Mouse (Mus musculus): Measurements from ENCODE around the gene Trim41. TPM values are rescaled to one million over a fixed set of nuclear protein-coding genes. Genes with fewer than 3 reads are reported as not detected.
A peak's percentile ranks its signal among the peaks of the same experiment; 100 is the strongest.

Gene Trim41
- total and polyA plus RNA-seq, 2 experiments from 2014 or later, result 5.5 to 43.3 TPM

DNA sequence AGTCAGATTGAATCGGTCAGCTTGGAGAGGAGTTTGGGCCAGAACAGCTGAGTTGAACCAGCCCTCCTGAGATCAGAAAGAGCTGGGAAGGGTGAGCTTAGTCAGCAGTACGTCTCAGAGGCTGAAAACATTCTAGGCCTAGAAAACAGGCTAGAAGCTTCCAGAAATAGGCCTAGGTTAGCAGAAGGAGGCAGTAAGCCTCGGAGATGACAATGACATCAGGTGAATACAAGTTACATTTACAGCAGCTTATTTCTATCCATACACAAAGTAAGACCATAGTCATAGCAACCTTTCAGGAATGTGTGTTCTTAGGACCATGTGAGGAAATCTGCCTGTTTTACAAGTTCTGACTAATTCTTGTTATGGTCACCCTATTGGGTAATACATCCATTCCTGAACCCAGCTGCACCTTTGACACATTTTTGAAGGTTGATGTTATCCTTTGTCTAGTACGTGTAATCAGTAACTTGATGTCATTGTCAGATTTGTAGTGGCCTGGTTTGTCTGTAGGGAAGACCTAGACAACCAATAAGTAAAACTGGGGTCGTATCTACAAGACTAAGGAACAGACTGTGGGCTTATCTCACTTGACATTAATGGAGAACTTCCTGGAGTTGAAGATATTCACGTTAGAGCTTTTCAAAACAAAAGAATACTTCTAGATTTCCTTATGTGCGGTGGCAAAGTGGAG lies 2.6 kb upstream of the Trim41 start:
- Histone ChIP-seq H3K4me3 (ENCODE audit: low read length) (no peak overlapping the region), H3K27me3 (ENCODE audit: insufficient read depth, low read length) (no peaks in the 10 kb centered on the region), H3K9me3 (ENCODE audit: low read length) (no peaks in the 10 kb centered on the region), H3K27ac (no peak overlapping the region), H3K9ac (replicated peaks; ENCODE audit: low read length) (no peak overlapping the region), H3K4me2 (ENCODE audit: low read depth, low read length) (no peak overlapping the region), H3K36me3 (ENCODE audit: insufficient read depth, low read length) (no peaks in the 10 kb centered on the region), H3K4me1 (ENCODE audit: insufficient read depth, low read length) (peaks cover 19% of the 10 kb centered on the region)
- WGBS, result 77% methylated on average over 7 of the region's 7 CpGs
- no peak for DNase-seq (ENCODE audit: low spot score)
- TF ChIP-seq CTCF (IDR thresholded peaks at IDR 0.05; ENCODE audit: low read depth), result no peak
- no peak for ATAC-seq

DNA sequence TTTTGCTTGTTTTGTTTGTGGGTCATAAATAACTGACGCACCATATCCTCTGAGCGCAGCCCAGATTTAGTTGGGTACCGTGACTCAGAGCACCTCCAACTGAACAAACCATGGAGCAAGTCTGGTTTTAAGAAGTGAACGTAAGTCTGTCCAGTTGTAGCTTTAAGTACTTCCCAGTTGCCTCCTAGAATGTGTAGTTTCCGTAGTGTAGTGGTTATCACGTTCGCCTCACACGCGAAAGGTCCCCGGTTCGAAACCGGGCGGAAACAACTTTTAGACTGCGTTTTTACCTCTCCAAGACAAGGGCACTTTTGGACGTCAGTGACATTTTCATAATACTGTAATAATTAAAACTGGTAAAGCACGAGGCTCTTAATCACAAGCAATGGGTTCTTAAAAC lies 1.2 kb upstream of the Trim41 start:
- H3K9me3 ChIP-seq (ENCODE audit: low read length), result no peaks in the 10 kb centered on the region
- DNase-seq (ENCODE audit: low spot score), result peak; percentile 96
- H3K4me3 ChIP-seq (ENCODE audit: low read length), result peak overlapping the region; percentile 77
- peaks cover 13% of the 10 kb centered on the region for H3K4me1 ChIP-seq (ENCODE audit: insufficient read depth, low read length)
- H3K27ac ChIP-seq, result peak overlapping the region; percentile 98
- H3K36me3 ChIP-seq (ENCODE audit: insufficient read depth, low read length), result no peaks in the 10 kb centered on the region
- under 1% methylated on average over 16 of the region's 16 CpGs for WGBS
- no peak for TF ChIP-seq CTCF (IDR thresholded peaks at IDR 0.05; ENCODE audit: low read depth)
- H3K9ac ChIP-seq (replicated peaks; ENCODE audit: low read length), result peak overlapping the region; percentile 84
- H3K27me3 ChIP-seq (ENCODE audit: insufficient read depth, low read length), result no peaks in the 10 kb centered on the region
- H3K4me2 ChIP-seq (ENCODE audit: low read depth, low read length), result peak overlapping the region; percentile 93
- no peak for ATAC-seq

DNA sequence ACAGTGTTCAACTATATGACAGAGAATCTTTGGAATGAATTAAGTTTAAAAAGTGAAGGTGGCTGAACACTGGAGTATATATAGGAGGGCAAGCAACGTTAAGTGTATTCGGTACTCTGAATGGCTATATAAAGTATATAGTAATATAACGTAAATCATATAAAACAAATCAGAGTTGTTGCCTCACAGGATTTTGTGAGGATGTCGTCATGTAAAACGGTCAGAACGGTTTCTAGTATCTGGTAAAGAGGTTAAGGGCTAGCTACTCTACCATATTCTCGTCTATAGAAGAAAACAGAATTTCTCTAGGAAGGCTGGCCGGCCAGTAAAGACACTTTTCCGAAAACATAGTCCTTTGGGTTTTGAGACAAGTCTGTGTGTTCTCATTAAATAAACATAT lies 641 bp upstream of the Trim41 start:
- H3K9ac ChIP-seq (replicated peaks; ENCODE audit: low read length), result peak overlapping the region; percentile 84
- H3K36me3 ChIP-seq (ENCODE audit: insufficient read depth, low read length), result no peaks in the 10 kb centered on the region
- H3K27ac ChIP-seq, result peak overlapping the region; percentile 98
- DNase-seq (ENCODE audit: low spot score) (no peak), ATAC-seq (no peak)
- H3K9me3 ChIP-seq (ENCODE audit: low read length), result no peaks in the 10 kb centered on the region
- H3K4me2 ChIP-seq (ENCODE audit: low read depth, low read length), result peak overlapping the region; percentile 93
- peaks cover 13% of the 10 kb centered on the region for H3K4me1 ChIP-seq (ENCODE audit: insufficient read depth, low read length)
- no peaks in the 10 kb centered on the region for H3K27me3 ChIP-seq (ENCODE audit: insufficient read depth, low read length)
- WGBS, result 7% methylated on average over 9 of the region's 9 CpGs
- H3K4me3 ChIP-seq (ENCODE audit: low read length), result peak overlapping the region; percentile 77
- TF ChIP-seq CTCF (IDR thresholded peaks at IDR 0.05; ENCODE audit: low read depth), result no peak

DNA sequence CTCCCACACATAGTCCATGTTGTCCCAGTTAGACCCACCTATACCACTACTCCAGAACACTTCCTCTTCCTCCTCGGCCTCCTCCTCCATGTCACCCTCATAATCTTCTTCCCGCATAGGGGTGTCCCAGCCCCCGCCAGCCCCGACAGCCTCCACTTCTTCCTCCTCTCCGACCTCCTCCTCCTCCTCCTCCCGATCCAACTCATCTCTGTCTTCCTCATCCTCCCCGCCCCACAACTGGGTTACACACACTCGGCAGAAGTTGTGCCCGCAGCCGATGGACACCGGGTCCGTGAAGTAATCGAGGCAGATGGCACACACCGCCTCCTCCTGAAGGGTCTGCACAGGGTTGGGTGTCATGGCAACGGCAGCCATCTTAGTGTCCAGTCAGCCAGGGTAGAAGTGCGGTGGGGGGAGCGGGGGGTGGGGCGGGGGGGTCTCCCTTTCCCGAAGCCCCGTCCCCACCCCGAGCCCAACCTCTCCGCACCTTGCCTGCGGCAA lies 822 bp downstream of the Trim41 start:
- Histone ChIP-seq H3K9ac (replicated peaks; ENCODE audit: low read length) (peak overlapping the region; percentile 84), H3K9me3 (ENCODE audit: low read length) (no peaks in the 10 kb centered on the region), H3K27ac (peak overlapping the region; percentile 98), H3K27me3 (ENCODE audit: insufficient read depth, low read length) (no peaks in the 10 kb centered on the region), H3K4me1 (ENCODE audit: insufficient read depth, low read length) (peaks cover 13% of the 10 kb centered on the region), H3K4me2 (ENCODE audit: low read depth, low read length) (peak overlapping the region; percentile 93), H3K4me3 (ENCODE audit: low read length) (peak overlapping the region; percentile 77), H3K36me3 (ENCODE audit: insufficient read depth, low read length) (peaks cover 11% of the 10 kb centered on the region)
- 3% methylated on average over 22 of the region's 23 CpGs for WGBS
- DNase-seq (ENCODE audit: low spot score) (peak; percentile 82), ATAC-seq (peak; percentile 74)
- no peak for TF ChIP-seq CTCF (IDR thresholded peaks at IDR 0.05; ENCODE audit: low read depth)

DNA sequence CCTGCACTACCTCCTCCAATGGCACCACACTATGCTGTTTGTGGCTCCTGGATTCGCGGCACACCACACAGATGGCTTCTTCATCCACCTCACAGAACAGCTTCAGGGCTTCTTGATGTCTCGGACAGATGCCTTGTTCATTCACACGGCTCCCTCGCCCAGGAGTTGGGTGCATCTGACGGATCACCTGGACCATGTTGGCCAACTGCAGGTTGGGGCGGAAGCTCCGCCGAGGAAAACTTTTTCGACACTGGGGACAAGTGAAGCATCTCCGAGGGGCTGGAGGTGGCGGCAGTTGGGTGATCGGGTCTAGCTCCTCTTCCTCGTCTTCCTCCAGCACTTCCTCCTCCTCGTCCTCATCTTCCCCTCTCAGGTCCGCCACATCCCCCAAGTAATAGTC lies 1.3 kb downstream of the Trim41 start:
- H3K9ac ChIP-seq (replicated peaks; ENCODE audit: low read length), result peak overlapping the region; percentile 84; the same call in 1 of the 2 replicates
- ATAC-seq (no peak), DNase-seq (ENCODE audit: low spot score) (no peak)
- H3K4me1 ChIP-seq (ENCODE audit: insufficient read depth, low read length), result peaks cover 13% of the 10 kb centered on the region
- H3K27ac ChIP-seq, result peak overlapping the region; percentile 98
- peaks cover 16% of the 10 kb centered on the region for H3K36me3 ChIP-seq (ENCODE audit: insufficient read depth, low read length)
- H3K27me3 ChIP-seq (ENCODE audit: insufficient read depth, low read length), result no peaks in the 10 kb centered on the region
- TF ChIP-seq CTCF (IDR thresholded peaks at IDR 0.05; ENCODE audit: low read depth), result no peak
- H3K4me3 ChIP-seq (ENCODE audit: low read length), result peak overlapping the region; percentile 77
- WGBS, result 71% methylated on average over 16 of the region's 16 CpGs
- no peaks in the 10 kb centered on the region for H3K9me3 ChIP-seq (ENCODE audit: low read length)
- H3K4me2 ChIP-seq (ENCODE audit: low read depth, low read length), result peak overlapping the region; percentile 93

DNA sequence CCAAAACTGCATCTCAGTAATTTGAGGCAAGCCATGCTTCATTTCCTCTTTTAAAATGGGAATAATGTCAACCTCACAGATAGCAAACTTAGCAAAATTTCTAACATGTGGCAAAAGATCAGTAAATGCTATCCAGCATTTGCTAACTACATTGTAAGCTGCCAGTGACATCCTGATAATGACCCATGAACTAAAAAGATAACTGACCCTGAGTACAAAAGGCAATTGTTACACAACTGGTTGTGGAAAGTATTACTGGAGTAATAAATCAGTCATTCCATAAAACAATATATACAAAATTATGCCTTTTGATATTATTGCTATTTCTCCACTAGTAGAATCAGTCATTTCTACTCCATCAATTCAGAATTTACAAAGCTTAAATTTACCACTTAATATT lies 3.4 kb downstream of the Trim41 start:
- Histone ChIP-seq H3K4me1 (ENCODE audit: insufficient read depth, low read length) (peaks cover 13% of the 10 kb centered on the region), H3K4me2 (ENCODE audit: low read depth, low read length) (no peak overlapping the region), H3K9ac (replicated peaks; ENCODE audit: low read length) (no peak overlapping the region), H3K9me3 (ENCODE audit: low read length) (no peaks in the 10 kb centered on the region), H3K27ac (no peak overlapping the region), H3K36me3 (ENCODE audit: insufficient read depth, low read length) (peaks cover 33% of the 10 kb centered on the region), H3K27me3 (ENCODE audit: insufficient read depth, low read length) (no peaks in the 10 kb centered on the region), H3K4me3 (ENCODE audit: low read length) (no peak overlapping the region)
- no peak for TF ChIP-seq CTCF (IDR thresholded peaks at IDR 0.05; ENCODE audit: low read depth)
- no peak for ATAC-seq
- no peak for DNase-seq (ENCODE audit: low spot score)

DNA sequence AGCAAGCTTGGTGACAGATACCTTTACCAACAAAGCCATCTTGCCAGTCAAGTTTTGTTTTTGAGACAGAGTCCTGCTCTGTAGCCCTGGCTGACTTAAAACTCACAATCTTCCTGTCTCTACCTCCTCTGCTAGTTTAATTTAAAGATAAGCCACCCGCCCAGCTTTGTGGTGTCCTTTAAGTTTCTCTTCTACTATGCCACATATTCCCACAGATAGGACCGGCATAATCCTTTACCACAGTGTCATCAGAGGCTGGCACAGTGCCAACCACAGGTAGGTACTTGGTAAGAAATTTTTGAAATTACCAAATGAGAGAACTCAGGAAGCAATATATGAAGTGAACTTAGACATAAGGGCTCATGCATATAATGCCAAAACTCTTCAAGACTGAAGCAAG lies 7.0 kb downstream of the Trim41 start:
- Histone ChIP-seq H3K9me3 (ENCODE audit: low read length) (no peaks in the 10 kb centered on the region), H3K4me1 (ENCODE audit: insufficient read depth, low read length) (peaks cover under 1% of the 10 kb centered on the region; the same call in 1 of the 2 replicates), H3K36me3 (ENCODE audit: insufficient read depth, low read length) (peaks cover 65% of the 10 kb centered on the region), H3K4me3 (ENCODE audit: low read length) (no peak overlapping the region), H3K4me2 (ENCODE audit: low read depth, low read length) (no peak overlapping the region), H3K27me3 (ENCODE audit: insufficient read depth, low read length) (no peaks in the 10 kb centered on the region), H3K9ac (replicated peaks; ENCODE audit: low read length) (no peak overlapping the region), H3K27ac (no peak overlapping the region)
- ATAC-seq, result no peak
- 84% methylated on average over 2 of the region's 2 CpGs for WGBS
- no peak for TF ChIP-seq CTCF (IDR thresholded peaks at IDR 0.05; ENCODE audit: low read depth)
- DNase-seq (ENCODE audit: low spot score), result no peak

Measured in hindbrain, postnatal 0 days (tissue).